In genomic region chr17:47805047-47805835, GRCm38 (mm10) we compare ENCODE assay signal across 19 mouse cellular contexts. TPM values are rescaled to one million over a fixed set of nuclear protein-coding genes. Genes with fewer than 3 reads are reported as not detected.
A peak's percentile ranks its signal among the peaks of the same experiment; 100 is the strongest.
DNase-seq lines count a peak whose midpoint lies in the region; ATAC-seq and TF ChIP-seq lines count a peak whose summit lies in the region.
"Had no signal": no experiment of that assay in that cellular context is flagged by ENCODE, and none has a peak within 500 bp of the region (broad histone marks: within the 10 kb centered on the region; RNA-seq: fewer than 3 reads in every experiment).

No protein-coding gene starts in this region.

- no peak overlapping the region for H3K27ac ChIP-seq in liver, postnatal 0 days (ENCODE audit: low read depth)
- H3K27ac ChIP-seq in stomach, embryonic 14.5 days (ENCODE audit: low read length) = peak overlapping the region; percentile 74; the same call in 1 of the 2 replicates
- H3K27ac ChIP-seq: liver, embryonic 14.5 days had no signal

- no peak for TF ChIP-seq EP300 in liver, postnatal 0 days (IDR thresholded peaks at IDR 0.05; ENCODE audit: low read depth)

- no peak overlapping the region for H3K4me3 ChIP-seq in liver, postnatal 0 days (ENCODE audit: low read depth, low read length)
- no peak overlapping the region for H3K4me3 ChIP-seq in stomach, embryonic 14.5 days (ENCODE audit: low read depth, low read length)
- H3K4me3 ChIP-seq: megakaryocyte, embryonic 14.5 days had no signal

- 54% methylated on average over 13 of the region's 13 CpGs for WGBS in liver, postnatal 0 days (ENCODE audit: insufficient replicate concordance)
- WGBS in stomach, embryonic 14.5 days = 55% methylated on average over 13 of the region's 13 CpGs

- DNase-seq in embryo, embryonic 10 days (ENCODE audit: low spot score) = peak; percentile 80
- DNase-seq in embryo, embryonic 11 days = no peak
- no peak for DNase-seq in liver, postnatal 0 days
- no peak for DNase-seq in liver
- peak; percentile 73 for DNase-seq in embryo, embryonic 10.5 days (ENCODE audit: low spot score)
- no peak for DNase-seq in thymus, postnatal 0 days (ENCODE audit: low spot score)
- DNase-seq in neural tube, embryonic 10.5 days (ENCODE audit: extremely low spot score, low spot score) = no peak
- DNase-seq: adrenal gland, postnatal 25 days; cerebellum, postnatal 25 days; forebrain, postnatal 0 days; layer of hippocampus, adult 9-11 months; right cerebral cortex, adult 18-20 months; thymus, adult 2 months had no signal

- H3K4me2 ChIP-seq in liver, postnatal 0 days (ENCODE audit: low read depth, low read length) = no peak overlapping the region
- H3K4me2 ChIP-seq in stomach, embryonic 14.5 days (replicated peaks; ENCODE audit: low read depth, low read length) = no peak overlapping the region
- H3K4me2 ChIP-seq: heart, embryonic 11.5 days had no signal

- H3K36me3 ChIP-seq in liver, postnatal 0 days (replicated peaks; ENCODE audit: insufficient read depth, low read length) = no peaks in the 10 kb centered on the region
- no peaks in the 10 kb centered on the region for H3K36me3 ChIP-seq in stomach, embryonic 14.5 days (ENCODE audit: control insufficient read depth, insufficient read depth, low read length)

- ATAC-seq in liver, postnatal 0 days = peak; percentile 73
- ATAC-seq in stomach, embryonic 14.5 days (ENCODE audit: insufficient number of reproducible peaks, insufficient read depth, low FRiP score, low read depth) = no peak
- ATAC-seq: forebrain, postnatal 0 days; inflammation-experienced regulatory T-cells, adult 6 months had no signal

- TF ChIP-seq CTCF in liver, postnatal 0 days (IDR thresholded peaks at IDR 0.05; ENCODE audit: low read depth) = no peak

- H3K27me3 ChIP-seq in liver, postnatal 0 days (ENCODE audit: insufficient read depth, low read length) = no peaks in the 10 kb centered on the region
- H3K27me3 ChIP-seq in stomach, embryonic 14.5 days (ENCODE audit: control insufficient read depth, insufficient read depth, low read length) = no peaks in the 10 kb centered on the region
- H3K27me3 ChIP-seq: CH12.LX had no signal

- H3K9me3 ChIP-seq in liver, postnatal 0 days (ENCODE audit: low read length) = no peaks in the 10 kb centered on the region
- H3K9me3 ChIP-seq in stomach, embryonic 14.5 days (ENCODE audit: control insufficient read depth, low read depth, low read length) = no peaks in the 10 kb centered on the region

- H3K4me1 ChIP-seq in liver, postnatal 0 days (ENCODE audit: insufficient read depth) = peaks cover 6% of the 10 kb centered on the region; the same call in 1 of the 2 replicates
- H3K4me1 ChIP-seq in stomach, embryonic 14.5 days (ENCODE audit: control insufficient read depth, insufficient read depth, low read length) = peaks cover 18% of the 10 kb centered on the region

- no peak overlapping the region for H3K9ac ChIP-seq in liver, postnatal 0 days (replicated peaks)
- H3K9ac ChIP-seq in stomach, embryonic 14.5 days (replicated peaks; ENCODE audit: low read depth, low read length) = no peak overlapping the region
- H3K9ac ChIP-seq: forebrain, postnatal 0 days; liver, embryonic 14.5 days had no signal

RNA-seq across cellular contexts. Expression of gene Mdfi, which starts 29.2 kb away (rescaled TPM):
- 0.82 TPM in 2 replicates for polyA plus RNA-seq in liver, postnatal 0 days (2015; fragmentation: Nextera tagmentation; extraction: Ambion mirVana)
- polyA plus RNA-seq in stomach, embryonic 14.5 days (2014; fragmentation: Nextera tagmentation; extraction: Ambion mirVana) = 31.8 and 32.0 TPM in 2 replicates
- 3.5 and 3.7 TPM in 2 replicates for polyA plus RNA-seq in thymus, postnatal 0 days (2015; fragmentation: Nextera tagmentation; extraction: Ambion mirVana)
- polyA plus RNA-seq: inflammation-experienced regulatory T-cells, adult 6 months had no signal

Comparison
In these comparisons a context has a peak if more than half of its experiments do, and no peak if none do; other contexts are left out.
1. DNase-seq: peak in embryo, embryonic 10 days (single experiment) and embryo, embryonic 10.5 days (single experiment); none in embryo, embryonic 11 days (single experiment), liver, postnatal 0 days (single experiment), liver (single experiment), thymus, postnatal 0 days (single experiment) and neural tube, embryonic 10.5 days (single experiment).